Mouse (Mus musculus) granulocyte monocyte progenitor cell, adult 5-6 weeks (primary cell): ENCODE measurements at regions not wholly inside any gene's neighbourhood (a gene's known extent, or its start where the extent isn't known, plus 50 kb on each side); places are given as distances from the start of the nearest gene placed in this dataset.

ENCODE experiments used
- ATAC-seq: replicated peaks from 2 replicates; pipeline ENCODE4 v1.8.0; 2016; ENCODE audit warnings: mild to moderate bottlenecking, moderate TSS enrichment, inconsistent platforms; ENCODE audit not compliant: poor library complexity, severe bottlenecking

DNA sequence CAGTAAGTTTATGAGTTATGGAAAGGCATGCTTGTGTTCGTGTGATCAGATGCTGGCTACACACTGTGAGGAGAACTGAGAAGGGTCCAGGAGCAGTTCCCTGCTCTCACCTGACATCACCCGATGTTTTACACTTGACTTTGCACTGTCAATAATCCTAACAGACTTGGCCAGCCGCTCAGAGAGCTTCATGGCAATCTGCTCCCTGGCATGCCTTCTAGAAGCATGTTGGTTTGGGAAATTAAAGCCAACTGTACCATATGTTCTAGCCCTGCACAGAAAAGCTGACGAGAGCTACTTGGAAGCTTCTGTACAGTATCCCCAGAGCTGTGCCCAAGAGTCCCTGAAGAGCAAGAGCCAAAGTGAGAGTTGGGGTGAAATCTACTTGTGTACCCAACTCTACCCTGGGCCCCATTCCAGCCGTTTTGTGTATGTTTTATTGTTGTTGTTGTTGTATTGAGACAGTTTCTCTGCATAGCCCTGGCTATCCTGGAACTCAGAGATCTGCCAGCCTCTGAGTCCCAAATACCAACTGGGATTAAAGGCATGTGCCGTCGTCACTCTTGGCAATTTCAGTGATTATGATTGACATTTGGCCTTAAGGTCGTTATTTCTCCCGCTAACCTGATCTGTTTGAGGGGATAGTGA lies 56.5 kb upstream of the Cnksr3 start:
- no peak for ATAC-seq

DNA sequence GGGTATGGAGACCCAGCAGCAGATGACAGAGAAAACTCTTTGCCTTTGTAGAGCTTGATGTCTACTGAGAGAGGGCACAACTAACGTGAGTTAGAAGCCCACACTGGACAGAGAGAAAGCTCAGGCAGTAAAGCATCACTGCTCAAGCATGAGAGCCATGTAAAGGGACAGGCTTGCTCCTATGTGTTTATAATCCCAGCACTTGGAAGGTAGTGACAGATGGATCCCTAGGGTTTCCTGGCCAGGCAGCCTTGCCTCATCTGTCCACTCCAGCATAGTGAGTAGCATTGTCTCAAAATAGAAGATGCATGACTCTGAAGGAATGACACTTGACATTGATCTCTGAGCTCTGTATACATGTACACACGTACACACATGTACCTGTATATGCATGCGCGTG lies 55.9 kb upstream of the Cnksr3 start:
- ATAC-seq: no peak

DNA sequence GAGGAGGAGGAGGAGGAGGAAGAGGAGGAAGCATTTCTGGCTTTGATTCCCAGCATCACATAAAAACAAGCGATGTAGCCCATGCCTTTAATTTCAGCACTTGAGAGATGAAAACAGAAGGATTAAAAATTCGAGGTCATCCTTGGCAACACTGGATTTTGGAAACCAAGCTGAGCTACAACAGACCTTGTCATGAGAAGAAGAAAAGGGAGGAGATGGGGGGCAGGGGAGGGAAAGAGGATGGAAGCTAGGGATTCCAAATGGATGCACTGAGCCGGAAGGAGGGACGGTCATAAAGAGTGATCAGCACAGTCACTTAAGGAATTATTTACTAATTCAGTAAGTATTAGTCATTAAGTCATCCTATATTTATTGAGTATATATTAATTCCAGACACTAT lies 55.1 kb upstream of the Cnksr3 start:
- no peak for ATAC-seq

DNA sequence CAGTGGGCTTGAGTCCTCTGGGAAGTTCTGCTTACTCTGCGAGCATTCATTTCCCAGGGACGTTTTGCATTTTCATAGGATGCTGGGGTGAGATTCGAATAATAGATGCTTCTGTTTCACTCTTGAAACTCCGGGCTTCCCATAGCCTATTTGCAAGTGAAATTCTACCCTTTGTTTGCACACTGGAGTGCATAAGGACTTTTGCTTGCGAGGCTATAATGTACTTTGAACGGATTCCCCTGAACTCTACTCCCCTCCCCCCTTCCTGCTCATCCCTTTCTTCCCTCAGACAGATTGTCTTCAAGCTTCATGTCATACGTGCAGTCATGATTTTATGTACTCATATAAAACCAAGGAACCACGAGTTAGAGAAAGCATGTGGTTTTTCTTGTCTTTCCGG lies 53.4 kb upstream of the Cnksr3 start:
- no peak for ATAC-seq

DNA sequence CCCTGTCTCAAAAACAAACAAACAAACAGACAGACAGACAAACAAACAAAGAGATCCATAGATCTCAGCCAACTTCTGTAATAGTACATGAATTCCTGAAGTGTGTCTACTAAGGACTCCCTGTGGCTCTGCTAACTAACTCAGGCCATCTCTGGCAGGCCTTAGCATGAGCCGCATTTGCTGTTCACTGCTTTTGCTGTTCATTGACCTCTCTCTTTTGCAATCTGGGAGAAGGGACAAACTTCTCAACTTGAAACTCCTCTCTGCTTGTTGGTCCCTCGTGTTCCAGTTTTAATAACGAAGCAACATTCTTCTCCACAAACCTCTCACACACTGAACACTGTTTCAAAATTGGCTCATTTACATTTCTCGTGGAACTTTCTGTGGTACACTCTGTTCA lies 52.7 kb upstream of the Cnksr3 start:
- no peak for ATAC-seq
